Mouse (Mus musculus): Measurements from ENCODE around the gene Tut4. TPM values are rescaled to one million over a fixed set of nuclear protein-coding genes. Genes with fewer than 3 reads are reported as not detected.

The Tut4 gene
- polyA plus RNA-seq, 1 experiment: 11.5 TPM

GRCm38 (mm10) chr4:108434221-108434620 is 25.0 kb upstream of the Tut4 start:
- H3K27ac ChIP-seq (ENCODE audit: control insufficient read depth, insufficient read depth, low read depth, low read length, poor library complexity): no peak overlapping the region
- 23% methylated on average over 4 of the region's 4 CpGs for WGBS
- peaks cover 1% of the 10 kb centered on the region; the same call in 1 of the 2 replicates for H3K4me1 ChIP-seq (ENCODE audit: control insufficient read depth, insufficient read depth, low read length)
- H3K4me3 ChIP-seq (replicated peaks; ENCODE audit: control insufficient read depth, low read depth, low read length): no peak overlapping the region
- no peak for TF ChIP-seq POLR2A (IDR thresholded peaks at IDR 0.05; ENCODE audit: borderline replicate concordance, control insufficient read depth, low read depth, low read length)
- no peak for TF ChIP-seq CTCF (IDR thresholded peaks at IDR 0.05; ENCODE audit: control insufficient read depth, insufficient read depth, low read length)

- Histone ChIP-seq H3K4me3 (replicated peaks; ENCODE audit: control insufficient read depth, low read depth, low read length) (no peak overlapping the region), H3K4me1 (ENCODE audit: control insufficient read depth, insufficient read depth, low read length) (peaks cover 1% of the 10 kb centered on the region; the same call in 1 of the 2 replicates), H3K27ac (ENCODE audit: control insufficient read depth, insufficient read depth, low read depth, low read length, poor library complexity) (no peak overlapping the region)
- TF ChIP-seq POLR2A (IDR thresholded peaks at IDR 0.05; ENCODE audit: borderline replicate concordance, control insufficient read depth, low read depth, low read length): no peak
- no peak for TF ChIP-seq CTCF (IDR thresholded peaks at IDR 0.05; ENCODE audit: control insufficient read depth, insufficient read depth, low read length)
- WGBS: 90% methylated on average over 3 of the region's 3 CpGs
Observed at GRCm38 (mm10) chr4:108434781-108435180, 24.4 kb upstream of the Tut4 start.

- TF ChIP-seq CTCF (IDR thresholded peaks at IDR 0.05; ENCODE audit: control insufficient read depth, insufficient read depth, low read length): no peak
- H3K27ac ChIP-seq (ENCODE audit: control insufficient read depth, insufficient read depth, low read depth, low read length, poor library complexity): no peak overlapping the region
- 58% methylated on average over 3 of the region's 3 CpGs for WGBS
Observed at GRCm38 (mm10) chr4:108435646-108436045, 23.6 kb upstream of the Tut4 start.

GRCm38 (mm10) chr4:108436225-108436624 is 23.0 kb upstream of the Tut4 start:
- TF ChIP-seq CTCF (IDR thresholded peaks at IDR 0.05; ENCODE audit: control insufficient read depth, insufficient read depth, low read length) (no peak), POLR2A (IDR thresholded peaks at IDR 0.05; ENCODE audit: borderline replicate concordance, control insufficient read depth, low read depth, low read length) (no peak)
- Histone ChIP-seq H3K27ac (ENCODE audit: control insufficient read depth, insufficient read depth, low read depth, low read length, poor library complexity) (no peak overlapping the region), H3K4me3 (replicated peaks; ENCODE audit: control insufficient read depth, low read depth, low read length) (no peak overlapping the region), H3K4me1 (ENCODE audit: control insufficient read depth, insufficient read depth, low read length) (peaks cover 1% of the 10 kb centered on the region; the same call in 1 of the 2 replicates)
- 87% methylated on average over 1 of the region's 1 CpGs for WGBS

More at GRCm38 (mm10) chr4:108435646-108436045, 23.6 kb upstream of the Tut4 start:
- no peak overlapping the region for H3K4me3 ChIP-seq (replicated peaks; ENCODE audit: control insufficient read depth, low read depth, low read length)
- peaks cover 1% of the 10 kb centered on the region; the same call in 1 of the 2 replicates for H3K4me1 ChIP-seq (ENCODE audit: control insufficient read depth, insufficient read depth, low read length)

- Histone ChIP-seq H3K27ac (ENCODE audit: control insufficient read depth, insufficient read depth, low read depth, low read length, poor library complexity) (no peak overlapping the region), H3K4me1 (ENCODE audit: control insufficient read depth, insufficient read depth, low read length) (peaks cover 1% of the 10 kb centered on the region; the same call in 1 of the 2 replicates), H3K4me3 (replicated peaks; ENCODE audit: control insufficient read depth, low read depth, low read length) (no peak overlapping the region)
- TF ChIP-seq POLR2A (IDR thresholded peaks at IDR 0.05; ENCODE audit: borderline replicate concordance, control insufficient read depth, low read depth, low read length): no peak
- no peak for TF ChIP-seq CTCF (IDR thresholded peaks at IDR 0.05; ENCODE audit: control insufficient read depth, insufficient read depth, low read length)
- WGBS: 67% methylated on average over 6 of the region's 6 CpGs
Observed at GRCm38 (mm10) chr4:108438082-108438840, 21.0 kb upstream of the Tut4 start.

- Histone ChIP-seq H3K4me3 (replicated peaks; ENCODE audit: control insufficient read depth, low read depth, low read length) (no peak overlapping the region), H3K4me1 (ENCODE audit: control insufficient read depth, insufficient read depth, low read length) (no peaks in the 10 kb centered on the region), H3K27ac (ENCODE audit: control insufficient read depth, insufficient read depth, low read depth, low read length, poor library complexity) (no peak overlapping the region)
- TF ChIP-seq POLR2A (IDR thresholded peaks at IDR 0.05; ENCODE audit: borderline replicate concordance, control insufficient read depth, low read depth, low read length) (no peak), CTCF (IDR thresholded peaks at IDR 0.05; ENCODE audit: control insufficient read depth, insufficient read depth, low read length) (no peak)
- 83% methylated on average over 7 of the region's 7 CpGs for WGBS
Observed at GRCm38 (mm10) chr4:108448091-108448490, 11.1 kb upstream of the Tut4 start.

GRCm38 (mm10) chr4:108456028-108456427 is 3.2 kb upstream of the Tut4 start:
- Histone ChIP-seq H3K27ac (ENCODE audit: control insufficient read depth, insufficient read depth, low read depth, low read length, poor library complexity) (no peak overlapping the region), H3K4me1 (ENCODE audit: control insufficient read depth, insufficient read depth, low read length) (peaks cover 2% of the 10 kb centered on the region), H3K4me3 (replicated peaks; ENCODE audit: control insufficient read depth, low read depth, low read length) (no peak overlapping the region)
- TF ChIP-seq CTCF (IDR thresholded peaks at IDR 0.05; ENCODE audit: control insufficient read depth, insufficient read depth, low read length): no peak
- TF ChIP-seq POLR2A (IDR thresholded peaks at IDR 0.05; ENCODE audit: borderline replicate concordance, control insufficient read depth, low read depth, low read length): no peak
- 18% methylated on average over 2 of the region's 2 CpGs for WGBS

GRCm38 (mm10) chr4:108458201-108458741 is 955 bp upstream of the Tut4 start:
- peak overlapping the region; percentile 12 for H3K4me3 ChIP-seq (replicated peaks; ENCODE audit: control insufficient read depth, low read depth, low read length)
- H3K4me1 ChIP-seq (ENCODE audit: control insufficient read depth, insufficient read depth, low read length): peaks cover 2% of the 10 kb centered on the region
- no peak overlapping the region; the same call in 1 of the 2 replicates for H3K27ac ChIP-seq (ENCODE audit: control insufficient read depth, insufficient read depth, low read depth, low read length, poor library complexity)
- 3% methylated on average over 5 of the region's 5 CpGs for WGBS
- TF ChIP-seq CTCF (IDR thresholded peaks at IDR 0.05; ENCODE audit: control insufficient read depth, insufficient read depth, low read length) (no peak), POLR2A (IDR thresholded peaks at IDR 0.05; ENCODE audit: borderline replicate concordance, control insufficient read depth, low read depth, low read length) (no peak)

All from bone marrow, adult 2 months (tissue).